Comparison of ENCODE assay signal across 10 mouse cellular contexts in the genomic region with DNA sequence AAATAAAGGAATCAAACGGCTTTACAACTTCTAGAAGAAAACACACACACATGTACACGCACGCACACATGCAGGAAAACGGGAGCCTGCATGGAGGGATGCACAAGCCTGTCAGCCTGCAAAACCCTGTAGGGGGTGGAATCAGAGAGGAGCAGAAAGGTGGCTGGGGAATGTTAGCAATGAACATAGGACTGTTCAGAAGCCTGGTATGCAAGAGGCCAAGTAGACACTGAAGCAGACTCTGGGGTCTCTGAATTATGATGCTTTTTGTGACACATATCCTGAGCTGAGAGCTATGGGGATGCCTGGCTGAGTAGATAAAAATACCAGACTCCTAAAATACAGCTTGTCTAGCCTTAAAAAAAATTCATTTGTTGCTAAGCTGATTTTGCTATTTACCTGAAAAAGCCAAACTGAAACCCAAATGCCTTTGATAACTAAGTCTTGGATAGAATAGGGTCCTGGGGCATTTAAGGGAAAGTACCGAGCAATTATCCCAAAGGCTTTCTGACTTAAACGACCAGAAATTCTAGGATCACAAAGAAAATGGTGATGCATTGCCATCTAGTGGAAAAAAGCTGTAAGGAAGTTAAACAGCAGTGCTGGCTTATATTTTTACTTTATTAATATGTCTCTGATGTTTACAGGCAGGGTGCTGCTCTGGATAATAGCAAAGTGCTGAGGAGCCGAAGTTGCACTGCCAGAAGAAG. TPM values are rescaled to one million over a fixed set of nuclear protein-coding genes. Genes with fewer than 3 reads are reported as not detected.
DNase-seq lines count a peak whose midpoint lies in the region; ATAC-seq lines count a peak whose summit lies in the region.
"Had no signal": no experiment of that assay in that cellular context is flagged by ENCODE, and none has a peak within 500 bp of the region (broad histone marks: within the 10 kb centered on the region; RNA-seq: fewer than 3 reads in every experiment).

No protein-coding gene starts in this region.

- WGBS in forebrain, embryonic 14.5 days = 45% methylated on average over 7 of the region's 7 CpGs
- 45% methylated on average over 7 of the region's 7 CpGs for WGBS in limb, embryonic 12.5 days

- H3K27me3 ChIP-seq in forebrain, embryonic 14.5 days (replicated peaks; ENCODE audit: control insufficient read depth, insufficient read depth, low read length) = no peaks in the 10 kb centered on the region
- H3K27me3 ChIP-seq in limb, embryonic 12.5 days = no peaks in the 10 kb centered on the region

- no peak overlapping the region for H3K9ac ChIP-seq in forebrain, embryonic 14.5 days (ENCODE audit: low read length)
- no peak overlapping the region for H3K9ac ChIP-seq in limb, embryonic 12.5 days (replicated peaks)

- no peaks in the 10 kb centered on the region for H3K9me3 ChIP-seq in forebrain, embryonic 14.5 days (replicated peaks; ENCODE audit: control insufficient read depth, low read length)
- H3K9me3 ChIP-seq in limb, embryonic 12.5 days = no peaks in the 10 kb centered on the region

- H3K4me1 ChIP-seq in forebrain, embryonic 14.5 days (ENCODE audit: control insufficient read depth, insufficient read depth, low read length) = no peaks in the 10 kb centered on the region
- H3K4me1 ChIP-seq in limb, embryonic 12.5 days (replicated peaks) = no peaks in the 10 kb centered on the region; the same call in 1 of the 2 replicates

- no peaks in the 10 kb centered on the region for H3K36me3 ChIP-seq in forebrain, embryonic 14.5 days (ENCODE audit: control insufficient read depth, insufficient read depth, low read length)
- no peaks in the 10 kb centered on the region for H3K36me3 ChIP-seq in limb, embryonic 12.5 days

- H3K4me3 ChIP-seq in forebrain, embryonic 14.5 days (ENCODE audit: low read depth, low read length) = no peak overlapping the region
- H3K4me3 ChIP-seq in limb, embryonic 12.5 days (replicated peaks) = no peak overlapping the region

- H3K4me2 ChIP-seq in forebrain, embryonic 14.5 days (ENCODE audit: low read length) = no peak overlapping the region
- no peak overlapping the region for H3K4me2 ChIP-seq in limb, embryonic 12.5 days

- H3K27ac ChIP-seq in forebrain, embryonic 14.5 days (ENCODE audit: low read depth, low read length) = no peak overlapping the region
- no peak overlapping the region for H3K27ac ChIP-seq in limb, embryonic 12.5 days

- peak; percentile 66 for ATAC-seq in frontal cortex, adult (ENCODE audit: low TSS enrichment)
- peak; percentile 75 for ATAC-seq in forebrain, embryonic 14.5 days
- ATAC-seq in limb, embryonic 12.5 days (ENCODE audit: insufficient number of reproducible peaks, insufficient read depth, low FRiP score, low TSS enrichment, low read depth) = peak; percentile 47; the same call in 1 of the 2 replicates

- DNase-seq in frontal cortex, postnatal 14 days (ENCODE audit: low spot score in 2 of 2) = no peak
- DNase-seq in right cerebral cortex, adult 18-20 months = peak; percentile 34
- no peak for DNase-seq in right cerebral cortex, postnatal 4 days
- DNase-seq in forebrain, embryonic 14.5 days (ENCODE audit: low spot score) = peak; percentile 82
- no peak for DNase-seq in testis, postnatal 14 days (ENCODE audit: low spot score)
- no peak for DNase-seq in gastrocnemius, postnatal 4 days (ENCODE audit: low spot score in 2 of 2)

RNA-seq across cellular contexts. Expression of gene Nobox, which starts 12.4 kb away (rescaled TPM):
- polyA plus RNA-seq in forebrain, embryonic 14.5 days (2014; fragmentation: Nextera tagmentation; extraction: Ambion mirVana) = not detected in 2 replicates
- polyA plus RNA-seq in limb, embryonic 12.5 days (2016; fragmentation: Nextera tagmentation; extraction: Ambion mirVana) = not detected in 2 replicates
- total RNA-seq in gastrocnemius, postnatal 4 days (2021) = not detected
- total RNA-seq: heart, adult 18-20 months; neutrophil, adult 5-6 weeks had no signal

RNA-seq across cellular contexts. Expression of gene Arhgef5, which starts 31.6 kb away (rescaled TPM):
- 1.2 and 1.4 TPM in 2 replicates for polyA plus RNA-seq in forebrain, embryonic 14.5 days (2014; fragmentation: Nextera tagmentation; extraction: Ambion mirVana)
- polyA plus RNA-seq in limb, embryonic 12.5 days (2016; fragmentation: Nextera tagmentation; extraction: Ambion mirVana) = 7.4 and 8.7 TPM in 2 replicates
- total RNA-seq in gastrocnemius, postnatal 4 days (2021) = 10 to 100 TPM in 1 of 2 experiments, 1 to 10 TPM in 1; 7.9 to 10.3 TPM

Comparison
In these comparisons a context has a peak if more than half of its experiments do, and no peak if none do; other contexts are left out.
1. DNase-seq: peak in right cerebral cortex, adult 18-20 months (single experiment) and forebrain, embryonic 14.5 days (single experiment); none in frontal cortex, postnatal 14 days (0 of 2), right cerebral cortex, postnatal 4 days (single experiment), testis, postnatal 14 days (single experiment) and gastrocnemius, postnatal 4 days (0 of 2).
2. Peak in every context shown above with its lines, with median percentiles within 50 percentile points of each other: ATAC-seq.